Mouse (Mus musculus): ENCODE results near the gene Scarb2. TPM values are rescaled to one million over a fixed set of nuclear protein-coding genes. Genes with fewer than 3 reads are reported as not detected.

Gene Scarb2
- polyA plus RNA-seq, 1 experiment from 2014 or later, result 7.1 TPM

- Histone ChIP-seq H3K9me3 (no peaks in the 10 kb centered on the region), H3K4me1 (peaks cover 7% of the 10 kb centered on the region), H3K36me3 (replicated peaks) (peaks cover 52% of the 10 kb centered on the region), H3K27ac (replicated peaks) (no peak overlapping the region), H3K4me3 (no peak overlapping the region), H3K27me3 (replicated peaks; ENCODE audit: low read depth, poor library complexity, severe bottlenecking) (no peaks in the 10 kb centered on the region)
- WGBS, result 86% methylated on average over 8 of the region's 8 CpGs
- no peak for DNase-seq (ENCODE audit: low spot score)
These were observed 92.7 kb downstream of the Scarb2 start for GRCm38 (mm10) chr5:92413982-92414375.

GRCm38 (mm10) chr5:92413271-92413981 lies 93.2 kb downstream of the Scarb2 start:
- no peak overlapping the region for H3K27ac ChIP-seq (replicated peaks)
- DNase-seq (ENCODE audit: low spot score), result no peak
- WGBS, result 79% methylated on average over 11 of the region's 11 CpGs
- no peaks in the 10 kb centered on the region for H3K9me3 ChIP-seq
- peaks cover 47% of the 10 kb centered on the region for H3K36me3 ChIP-seq (replicated peaks)
- H3K4me3 ChIP-seq, result no peak overlapping the region
- H3K27me3 ChIP-seq (replicated peaks; ENCODE audit: low read depth, poor library complexity, severe bottlenecking), result no peaks in the 10 kb centered on the region
- H3K4me1 ChIP-seq, result peaks cover 7% of the 10 kb centered on the region

- Histone ChIP-seq H3K9me3 (no peaks in the 10 kb centered on the region), H3K27me3 (replicated peaks; ENCODE audit: low read depth, poor library complexity, severe bottlenecking) (no peaks in the 10 kb centered on the region), H3K4me3 (no peak overlapping the region), H3K27ac (replicated peaks) (no peak overlapping the region), H3K4me1 (peaks cover 9% of the 10 kb centered on the region), H3K36me3 (replicated peaks) (peaks cover 30% of the 10 kb centered on the region)
- 77% methylated on average over 7 of the region's 7 CpGs for WGBS
- no peak for DNase-seq (ENCODE audit: low spot score)
These were observed 95.0 kb downstream of the Scarb2 start for GRCm38 (mm10) chr5:92411461-92412140.

- Histone ChIP-seq H3K36me3 (replicated peaks) (peaks cover 20% of the 10 kb centered on the region), H3K4me1 (peaks cover 17% of the 10 kb centered on the region), H3K27me3 (replicated peaks; ENCODE audit: low read depth, poor library complexity, severe bottlenecking) (no peaks in the 10 kb centered on the region), H3K27ac (replicated peaks) (no peak overlapping the region), H3K9me3 (no peaks in the 10 kb centered on the region), H3K4me3 (no peak overlapping the region)
- no peak for DNase-seq (ENCODE audit: low spot score)
- 88% methylated on average over 5 of the region's 5 CpGs for WGBS
These were observed 96.1 kb downstream of the Scarb2 start for GRCm38 (mm10) chr5:92410486-92410885.

GRCm38 (mm10) chr5:92409361-92410155 lies 97.1 kb downstream of the Scarb2 start:
- no peaks in the 10 kb centered on the region for H3K9me3 ChIP-seq
- H3K27me3 ChIP-seq (replicated peaks; ENCODE audit: low read depth, poor library complexity, severe bottlenecking), result no peaks in the 10 kb centered on the region
- no peak overlapping the region for H3K27ac ChIP-seq (replicated peaks)
- 83% methylated on average over 9 of the region's 9 CpGs for WGBS
- no peak for DNase-seq (ENCODE audit: low spot score)
- no peak overlapping the region for H3K4me3 ChIP-seq
- H3K4me1 ChIP-seq, result peaks cover 25% of the 10 kb centered on the region
- H3K36me3 ChIP-seq (replicated peaks), result peaks cover 13% of the 10 kb centered on the region

GRCm38 (mm10) chr5:92404400-92404678 lies 102.3 kb downstream of the Scarb2 start:
- Histone ChIP-seq H3K36me3 (replicated peaks) (no peaks in the 10 kb centered on the region), H3K9me3 (no peaks in the 10 kb centered on the region), H3K27me3 (replicated peaks; ENCODE audit: low read depth, poor library complexity, severe bottlenecking) (no peaks in the 10 kb centered on the region), H3K4me1 (peaks cover 38% of the 10 kb centered on the region), H3K27ac (replicated peaks) (peak overlapping the region; percentile 4), H3K4me3 (no peak overlapping the region; the same call in 1 of the 2 replicates)
- DNase-seq (ENCODE audit: low spot score), result no peak
- WGBS, result 18% methylated on average over 2 of the region's 2 CpGs

GRCm38 (mm10) chr5:92403562-92404399 lies 102.9 kb downstream of the Scarb2 start:
- no peaks in the 10 kb centered on the region for H3K27me3 ChIP-seq (replicated peaks; ENCODE audit: low read depth, poor library complexity, severe bottlenecking)
- no peak overlapping the region; the same call in 1 of the 2 replicates for H3K4me3 ChIP-seq
- peaks cover 38% of the 10 kb centered on the region for H3K4me1 ChIP-seq
- 46% methylated on average over 10 of the region's 10 CpGs for WGBS
- H3K27ac ChIP-seq (replicated peaks), result peak overlapping the region; percentile 4
- DNase-seq (ENCODE audit: low spot score), result peak; percentile 80
- H3K9me3 ChIP-seq, result no peaks in the 10 kb centered on the region
- no peaks in the 10 kb centered on the region for H3K36me3 ChIP-seq (replicated peaks)

GRCm38 (mm10) chr5:92402816-92403215 lies 103.8 kb downstream of the Scarb2 start:
- no peaks in the 10 kb centered on the region for H3K36me3 ChIP-seq (replicated peaks)
- WGBS, result 51% methylated on average over 9 of the region's 9 CpGs
- H3K4me1 ChIP-seq, result peaks cover 38% of the 10 kb centered on the region

GRCm38 (mm10) chr5:92398153-92398552 lies 108.5 kb downstream of the Scarb2 start:
- peaks cover 8% of the 10 kb centered on the region for H3K4me1 ChIP-seq
- 23% methylated on average over 5 of the region's 5 CpGs for WGBS
- H3K27ac ChIP-seq (replicated peaks), result peak overlapping the region; percentile 45; the same call in 1 of the 2 replicates
- H3K36me3 ChIP-seq (replicated peaks), result no peaks in the 10 kb centered on the region
- DNase-seq (ENCODE audit: low spot score), result peak; percentile 82
- H3K27me3 ChIP-seq (replicated peaks; ENCODE audit: low read depth, poor library complexity, severe bottlenecking), result peaks cover 22% of the 10 kb centered on the region
- no peak overlapping the region for H3K4me3 ChIP-seq
- H3K9me3 ChIP-seq, result no peaks in the 10 kb centered on the region

More at GRCm38 (mm10) chr5:92402816-92403215, 103.8 kb downstream of the Scarb2 start:
- Histone ChIP-seq H3K27me3 (replicated peaks; ENCODE audit: low read depth, poor library complexity, severe bottlenecking) (no peaks in the 10 kb centered on the region), H3K4me3 (no peak overlapping the region), H3K9me3 (no peaks in the 10 kb centered on the region), H3K27ac (replicated peaks) (0 out of 2 replicates have a peak overlapping the region, but pooled peaks have one; percentile 40)
- no peak for DNase-seq (ENCODE audit: low spot score)

GRCm38 (mm10) chr5:92396476-92396875 lies 110.2 kb downstream of the Scarb2 start:
- H3K27me3 ChIP-seq (replicated peaks; ENCODE audit: low read depth, poor library complexity, severe bottlenecking), result peaks cover 39% of the 10 kb centered on the region
- 84% methylated on average over 6 of the region's 6 CpGs for WGBS
- H3K27ac ChIP-seq (replicated peaks), result no peak overlapping the region
- H3K4me3 ChIP-seq, result no peak overlapping the region
- no peaks in the 10 kb centered on the region for H3K9me3 ChIP-seq
- H3K36me3 ChIP-seq (replicated peaks), result no peaks in the 10 kb centered on the region
- no peak for DNase-seq (ENCODE audit: low spot score)
- peaks cover 4% of the 10 kb centered on the region for H3K4me1 ChIP-seq

- 86% methylated on average over 3 of the region's 3 CpGs for WGBS
- DNase-seq (ENCODE audit: low spot score), result no peak
- Histone ChIP-seq H3K4me3 (no peak overlapping the region), H3K4me1 (peaks cover 4% of the 10 kb centered on the region), H3K9me3 (no peaks in the 10 kb centered on the region), H3K27ac (replicated peaks) (no peak overlapping the region), H3K27me3 (replicated peaks; ENCODE audit: low read depth, poor library complexity, severe bottlenecking) (peaks cover 46% of the 10 kb centered on the region), H3K36me3 (replicated peaks) (no peaks in the 10 kb centered on the region)
These were observed 110.9 kb downstream of the Scarb2 start for GRCm38 (mm10) chr5:92395764-92396163.

- no peaks in the 10 kb centered on the region for H3K9me3 ChIP-seq
- WGBS, result 64% methylated on average over 10 of the region's 10 CpGs
- H3K4me1 ChIP-seq, result peaks cover 4% of the 10 kb centered on the region
- H3K36me3 ChIP-seq (replicated peaks), result no peaks in the 10 kb centered on the region
- H3K27ac ChIP-seq (replicated peaks), result no peak overlapping the region
- peaks cover 58% of the 10 kb centered on the region for H3K27me3 ChIP-seq (replicated peaks; ENCODE audit: low read depth, poor library complexity, severe bottlenecking)
- no peak overlapping the region for H3K4me3 ChIP-seq
- DNase-seq (ENCODE audit: low spot score), result no peak
These were observed 112.8 kb downstream of the Scarb2 start for GRCm38 (mm10) chr5:92393863-92394262.
